Mouse (Mus musculus): ENCODE data around the gene Lgals7. TPM values are rescaled to one million over a fixed set of nuclear protein-coding genes. Genes with fewer than 3 reads are reported as not detected.
A peak's percentile ranks its signal among the peaks of the same experiment; 100 is the strongest.

Lgals7 gene
- polyA plus RNA-seq, 1 experiment from 2014 or later = 1.5 TPM

GRCm38 (mm10) chr7:28820358-28821260, 43.0 kb upstream of the Lgals7 start:
- peaks cover 74% of the 10 kb centered on the region for H3K4me1 ChIP-seq
- no peak for ATAC-seq (ENCODE audit: extremely low read depth, insufficient number of reproducible peaks, low FRiP score, low TSS enrichment)
- no peaks in the 10 kb centered on the region for H3K27me3 ChIP-seq (replicated peaks)
- H3K36me3 ChIP-seq = peaks cover 76% of the 10 kb centered on the region
- 62% methylated on average over 12 of the region's 12 CpGs for WGBS
- no peak overlapping the region for H3K4me2 ChIP-seq
- no peak overlapping the region for H3K4me3 ChIP-seq
- H3K27ac ChIP-seq (replicated peaks) = peak overlapping the region; percentile 71
- H3K9ac ChIP-seq = peak overlapping the region; percentile 61
- no peaks in the 10 kb centered on the region for H3K9me3 ChIP-seq

GRCm38 (mm10) chr7:28821261-28821831, 42.3 kb upstream of the Lgals7 start:
- H3K4me2 ChIP-seq = no peak overlapping the region
- H3K27me3 ChIP-seq (replicated peaks) = no peaks in the 10 kb centered on the region
- peak overlapping the region; percentile 71 for H3K27ac ChIP-seq (replicated peaks)
- no peaks in the 10 kb centered on the region for H3K9me3 ChIP-seq
- H3K4me3 ChIP-seq = no peak overlapping the region
- peak overlapping the region; percentile 61 for H3K9ac ChIP-seq
- H3K4me1 ChIP-seq = peaks cover 74% of the 10 kb centered on the region
- H3K36me3 ChIP-seq = peaks cover 68% of the 10 kb centered on the region
- no peak for ATAC-seq (ENCODE audit: extremely low read depth, insufficient number of reproducible peaks, low FRiP score, low TSS enrichment)
- WGBS = 58% methylated on average over 10 of the region's 10 CpGs

GRCm38 (mm10) chr7:28822556-28822955, 41.1 kb upstream of the Lgals7 start:
- Histone ChIP-seq H3K27ac (replicated peaks) (no peak overlapping the region; the same call in 1 of the 2 replicates), H3K4me1 (peaks cover 70% of the 10 kb centered on the region)
- 65% methylated on average over 1 of the region's 1 CpGs for WGBS

GRCm38 (mm10) chr7:28822993-28823903, 40.4 kb upstream of the Lgals7 start:
- H3K27me3 ChIP-seq (replicated peaks) = no peaks in the 10 kb centered on the region
- 52% methylated on average over 10 of the region's 10 CpGs for WGBS
- peaks cover 67% of the 10 kb centered on the region for H3K4me1 ChIP-seq
- H3K27ac ChIP-seq (replicated peaks) = peak overlapping the region; percentile 90
- H3K4me3 ChIP-seq = no peak overlapping the region
- ATAC-seq (ENCODE audit: extremely low read depth, insufficient number of reproducible peaks, low FRiP score, low TSS enrichment) = no peak
- no peaks in the 10 kb centered on the region for H3K9me3 ChIP-seq
- peaks cover 53% of the 10 kb centered on the region for H3K36me3 ChIP-seq
- H3K9ac ChIP-seq = no peak overlapping the region
- H3K4me2 ChIP-seq = no peak overlapping the region

More at GRCm38 (mm10) chr7:28822556-28822955, 41.1 kb upstream of the Lgals7 start:
- Histone ChIP-seq H3K9me3 (no peaks in the 10 kb centered on the region), H3K36me3 (peaks cover 60% of the 10 kb centered on the region), H3K27me3 (replicated peaks) (no peaks in the 10 kb centered on the region), H3K4me3 (no peak overlapping the region), H3K9ac (no peak overlapping the region), H3K4me2 (no peak overlapping the region)
- no peak for ATAC-seq (ENCODE audit: extremely low read depth, insufficient number of reproducible peaks, low FRiP score, low TSS enrichment)

- Histone ChIP-seq H3K27me3 (replicated peaks) (no peaks in the 10 kb centered on the region), H3K9ac (no peak overlapping the region), H3K9me3 (no peaks in the 10 kb centered on the region), H3K4me2 (no peak overlapping the region), H3K36me3 (peaks cover 46% of the 10 kb centered on the region), H3K4me3 (no peak overlapping the region), H3K27ac (replicated peaks) (peak overlapping the region; percentile 90), H3K4me1 (peaks cover 61% of the 10 kb centered on the region)
- WGBS = 49% methylated on average over 2 of the region's 2 CpGs
- ATAC-seq (ENCODE audit: extremely low read depth, insufficient number of reproducible peaks, low FRiP score, low TSS enrichment) = no peak
Measured at GRCm38 (mm10) chr7:28823932-28824331, 39.7 kb upstream of the Lgals7 start.

- H3K4me1 ChIP-seq = peaks cover 50% of the 10 kb centered on the region
- H3K9me3 ChIP-seq = no peaks in the 10 kb centered on the region
- ATAC-seq (ENCODE audit: extremely low read depth, insufficient number of reproducible peaks, low FRiP score, low TSS enrichment) = peak; percentile 51; the same call in 1 of the 2 replicates
- peak within 1 kb of the TSS; percentile 90 for H3K27ac ChIP-seq (replicated peaks)
- no peaks in the 10 kb centered on the region for H3K27me3 ChIP-seq (replicated peaks)
- 2% methylated on average over 33 of the region's 33 CpGs for WGBS
- peak within 1 kb of the TSS; percentile 52 for H3K4me3 ChIP-seq
- peak within 1 kb of the TSS; percentile 66 for H3K4me2 ChIP-seq
- peaks cover 44% of the 10 kb centered on the region for H3K36me3 ChIP-seq
- H3K9ac ChIP-seq = peak within 1 kb of the TSS; percentile 81
Measured at GRCm38 (mm10) chr7:28824941-28825685, 38.5 kb upstream of the Lgals7 start, which contains the start of gene Ech1. Ech1 (plus strand) TSS chr7:28825217.

GRCm38 (mm10) chr7:28825686-28826401, 37.8 kb upstream of the Lgals7 start:
- ATAC-seq (ENCODE audit: extremely low read depth, insufficient number of reproducible peaks, low FRiP score, low TSS enrichment) = no peak
- Histone ChIP-seq H3K4me1 (peaks cover 43% of the 10 kb centered on the region), H3K4me2 (peak overlapping the region; percentile 66), H3K4me3 (peak overlapping the region; percentile 52), H3K9ac (peak overlapping the region; percentile 81), H3K27ac (replicated peaks) (peak overlapping the region; percentile 90), H3K27me3 (replicated peaks) (no peaks in the 10 kb centered on the region), H3K9me3 (no peaks in the 10 kb centered on the region), H3K36me3 (peaks cover 44% of the 10 kb centered on the region)
- 32% methylated on average over 11 of the region's 11 CpGs for WGBS

- Histone ChIP-seq H3K9ac (peak overlapping the region; percentile 81; the same call in 1 of the 2 replicates), H3K4me3 (peak overlapping the region; percentile 52), H3K36me3 (peaks cover 42% of the 10 kb centered on the region), H3K9me3 (no peaks in the 10 kb centered on the region), H3K4me2 (peak overlapping the region; percentile 66), H3K27me3 (replicated peaks) (no peaks in the 10 kb centered on the region), H3K4me1 (peaks cover 41% of the 10 kb centered on the region), H3K27ac (replicated peaks) (peak overlapping the region; percentile 90)
- ATAC-seq (ENCODE audit: extremely low read depth, insufficient number of reproducible peaks, low FRiP score, low TSS enrichment) = no peak
- whole genome bisulfite sequencing = 88% methylated on average over 7 of the region's 7 CpGs
Measured at GRCm38 (mm10) chr7:28826402-28826772, 37.3 kb upstream of the Lgals7 start.

GRCm38 (mm10) chr7:28827338-28827737, 36.3 kb upstream of the Lgals7 start:
- Histone ChIP-seq H3K4me1 (peaks cover 42% of the 10 kb centered on the region), H3K27me3 (replicated peaks) (no peaks in the 10 kb centered on the region), H3K9ac (no peak overlapping the region), H3K27ac (replicated peaks) (no peak overlapping the region), H3K4me2 (no peak overlapping the region), H3K9me3 (no peaks in the 10 kb centered on the region), H3K36me3 (peaks cover 42% of the 10 kb centered on the region), H3K4me3 (no peak overlapping the region)
- no peak for ATAC-seq (ENCODE audit: extremely low read depth, insufficient number of reproducible peaks, low FRiP score, low TSS enrichment)
- WGBS = 49% methylated on average over 3 of the region's 3 CpGs

GRCm38 (mm10) chr7:28829821-28830220, 33.8 kb upstream of the Lgals7 start:
- H3K36me3 ChIP-seq = peaks cover 36% of the 10 kb centered on the region
- H3K9ac ChIP-seq = no peak overlapping the region
- H3K4me1 ChIP-seq = peaks cover 29% of the 10 kb centered on the region
- WGBS = 90% methylated on average over 8 of the region's 8 CpGs
- no peaks in the 10 kb centered on the region for H3K9me3 ChIP-seq
- H3K27me3 ChIP-seq (replicated peaks) = no peaks in the 10 kb centered on the region
- H3K4me3 ChIP-seq = no peak overlapping the region
- ATAC-seq (ENCODE audit: extremely low read depth, insufficient number of reproducible peaks, low FRiP score, low TSS enrichment) = no peak
- H3K27ac ChIP-seq (replicated peaks) = no peak overlapping the region
- no peak overlapping the region for H3K4me2 ChIP-seq

All from heart, embryonic 13.5 days (tissue).